ENCODE assay signal across 26 mouse cellular contexts in genomic region chr11:89025603-89026002, GRCm38 (mm10). TPM values are rescaled to one million over a fixed set of nuclear protein-coding genes. Genes with fewer than 3 reads are reported as not detected.
DNase-seq lines count a peak whose midpoint lies in the region; ATAC-seq and TF ChIP-seq lines count a peak whose summit lies in the region.
"Had no signal": no experiment of that assay in that cellular context is flagged by ENCODE, and none has a peak within 500 bp of the region (broad histone marks: within the 10 kb centered on the region; RNA-seq: fewer than 3 reads in every experiment).

No protein-coding gene starts in this region.

- H3K4me3 ChIP-seq in heart, postnatal 0 days (ENCODE audit: low read depth, low read length), result no peak overlapping the region
- no peak overlapping the region for H3K4me3 ChIP-seq in lung, embryonic 14.5 days (ENCODE audit: low read depth, low read length)
- no peak overlapping the region for H3K4me3 ChIP-seq in bone marrow macrophage, adult 2 months (ENCODE audit: insufficient read depth, low read length)
- no peak overlapping the region for H3K4me3 ChIP-seq in macrophage (ENCODE audit: inconsistent target)
- H3K4me3 ChIP-seq: erythroblast, embryonic 14.5 days; forebrain, embryonic 15.5 days; hindbrain, embryonic 10.5 days; limb, embryonic 15.5 days; midbrain, embryonic 13.5 days; neural tube, embryonic 15.5 days had no signal

- no peak for TF ChIP-seq POLR2A in bone marrow macrophage, adult 2 months (IDR thresholded peaks at IDR 0.05; ENCODE audit: borderline replicate concordance, low read depth, low read length)

- H3K9me3 ChIP-seq in heart, postnatal 0 days (replicated peaks; ENCODE audit: control insufficient read depth, low read length), result no peaks in the 10 kb centered on the region
- no peaks in the 10 kb centered on the region for H3K9me3 ChIP-seq in lung, embryonic 14.5 days (ENCODE audit: low read depth, low read length)
- H3K9me3 ChIP-seq: forebrain, embryonic 15.5 days; hindbrain, embryonic 10.5 days; limb, embryonic 15.5 days; midbrain, embryonic 13.5 days; neural tube, embryonic 15.5 days had no signal

- H3K9ac ChIP-seq in heart, postnatal 0 days (replicated peaks; ENCODE audit: low read depth, low read length), result no peak overlapping the region
- no peak overlapping the region for H3K9ac ChIP-seq in lung, embryonic 14.5 days
- H3K9ac ChIP-seq: forebrain, embryonic 15.5 days; limb, embryonic 15.5 days; midbrain, embryonic 13.5 days; neural tube, embryonic 15.5 days had no signal

- H3K4me2 ChIP-seq in heart, postnatal 0 days (ENCODE audit: low read depth, low read length), result no peak overlapping the region
- no peak overlapping the region for H3K4me2 ChIP-seq in lung, embryonic 14.5 days
- H3K4me2 ChIP-seq: forebrain, embryonic 15.5 days; heart, embryonic 11.5 days; limb, embryonic 15.5 days; midbrain, embryonic 13.5 days; neural tube, embryonic 15.5 days had no signal

- intact Hi-C loops in heart, postnatal 36 days (cut with DNase I), result no loop called here

- H3K27ac ChIP-seq in heart, postnatal 0 days (ENCODE audit: low read depth), result peak overlapping the region; percentile 35
- H3K27ac ChIP-seq in lung, embryonic 14.5 days (ENCODE audit: low read depth), result no peak overlapping the region
- peak overlapping the region; percentile 27; the same call in 1 of the 2 replicates for H3K27ac ChIP-seq in bone marrow macrophage, adult 2 months (ENCODE audit: insufficient read depth, low read depth, low read length)
- H3K27ac ChIP-seq in macrophage, result peak overlapping the region; percentile 74
- H3K27ac ChIP-seq: forebrain, embryonic 15.5 days; hindbrain, embryonic 10.5 days; limb, embryonic 15.5 days had no signal

- H3K4me1 ChIP-seq in heart, postnatal 0 days (ENCODE audit: control insufficient read depth, insufficient read depth), result peaks cover 24% of the 10 kb centered on the region
- H3K4me1 ChIP-seq in lung, embryonic 14.5 days (ENCODE audit: insufficient read depth), result peaks cover 6% of the 10 kb centered on the region
- H3K4me1 ChIP-seq in bone marrow macrophage, adult 2 months (ENCODE audit: control insufficient read depth, insufficient read depth, low read length), result peaks cover 63% of the 10 kb centered on the region
- H3K4me1 ChIP-seq: forebrain, embryonic 15.5 days; limb, embryonic 15.5 days; midbrain, embryonic 13.5 days; neural tube, embryonic 15.5 days had no signal

- 0 out of 2 replicates have a peak, but pooled peaks cover 3% of the 10 kb centered on the region for H3K36me3 ChIP-seq in heart, postnatal 0 days (replicated peaks; ENCODE audit: control insufficient read depth, insufficient read depth, low read length)
- no peaks in the 10 kb centered on the region for H3K36me3 ChIP-seq in lung, embryonic 14.5 days (ENCODE audit: insufficient read depth)
- H3K36me3 ChIP-seq in macrophage (ENCODE audit: inconsistent target), result peaks cover 7% of the 10 kb centered on the region; the same call in 1 of the 2 replicates
- H3K36me3 ChIP-seq: forebrain, embryonic 15.5 days; hindbrain, embryonic 10.5 days; limb, embryonic 15.5 days; midbrain, embryonic 13.5 days; neural tube, embryonic 15.5 days had no signal

- 75% methylated on average over 3 of the region's 3 CpGs for WGBS in heart, postnatal 0 days
- 61% methylated on average over 3 of the region's 3 CpGs for WGBS in lung, embryonic 14.5 days
- 95% methylated on average over 3 of the region's 3 CpGs for WGBS in macrophage (ENCODE audit: missing documents)

- ATAC-seq in heart, postnatal 0 days (ENCODE audit: insufficient read depth, low read depth), result no peak
- ATAC-seq in lung, embryonic 14.5 days (ENCODE audit: insufficient read depth), result no peak
- ATAC-seq: activated CD4-positive, CD25-positive, alpha-beta regulatory T cell, adult 4 months; forebrain, embryonic 15.5 days; midbrain, embryonic 13.5 days; Patski had no signal

- no peak for TF ChIP-seq CTCF in heart, postnatal 0 days (IDR thresholded peaks at IDR 0.05; ENCODE audit: low read depth)
- no peak for TF ChIP-seq CTCF in lung, embryonic 14.5 days (IDR thresholded peaks at IDR 0.05; ENCODE audit: low read depth)
- no peak for TF ChIP-seq CTCF in bone marrow macrophage, adult 2 months (IDR thresholded peaks at IDR 0.05; ENCODE audit: low read depth, low read length)

- peaks cover 6% of the 10 kb centered on the region; the same call in 1 of the 2 replicates for H3K79me2 ChIP-seq in macrophage (ENCODE audit: inconsistent target)

- DNase-seq in heart, postnatal 0 days (ENCODE audit: low spot score), result no peak
- no peak for DNase-seq in heart, postnatal 36 days
- DNase-seq in lung, embryonic 14.5 days, result peak; percentile 44
- DNase-seq in lung, postnatal 14 days, result no peak
- DNase-seq in left cerebral cortex, adult 18-20 months (ENCODE audit: low spot score in 2 of 2), result no peak
- DNase-seq: adrenal gland, postnatal 25 days; cerebellum, adult 8-10 months; right cerebral cortex, postnatal 25 days; thymus, adult 18-20 months had no signal

- no peak for TF ChIP-seq EP300 in heart, postnatal 0 days (IDR thresholded peaks at IDR 0.05; ENCODE audit: low read depth)

- H3K27me3 ChIP-seq in heart, postnatal 0 days (ENCODE audit: control insufficient read depth, insufficient read depth, low read length), result no peaks in the 10 kb centered on the region
- H3K27me3 ChIP-seq in lung, embryonic 14.5 days (ENCODE audit: insufficient read depth, low read length), result no peaks in the 10 kb centered on the region
- H3K27me3 ChIP-seq: forebrain, embryonic 15.5 days; limb, embryonic 15.5 days; midbrain, embryonic 13.5 days; neural tube, embryonic 15.5 days; Patski had no signal

RNA-seq across cellular contexts. Expression of gene Trim25, which starts 26.4 kb away (rescaled TPM):
- 7.8 and 10.5 TPM in 2 replicates for total RNA-seq in heart, postnatal 0 days (2014; rRNA removed; ENCODE audit: low replicate concordance)
- 14.5 and 16.1 TPM in 2 replicates for polyA plus RNA-seq in heart, postnatal 0 days (2015; fragmentation: Nextera tagmentation; extraction: Ambion mirVana)
- 10 to 100 TPM; 23.1 to 27.3 TPM for total RNA-seq in heart, postnatal 36 days (2021)
- 13.4 and 13.8 TPM in 2 replicates for polyA plus RNA-seq in lung, embryonic 14.5 days (2014; fragmentation: Nextera tagmentation; extraction: Ambion mirVana)
- 85.2 and 95.7 TPM in 2 replicates for polyA plus RNA-seq in bone marrow macrophage, adult 2 months (2012; ENCODE audit: insufficient read depth, insufficient read length, missing spikeins)
- 1,000 to 10,000 TPM in 1 of 26 experiments, 100 to 1,000 TPM in 25; 272 to 1,028 (median 411) TPM for total RNA-seq in macrophage (2018; cell fraction: chromatin; rRNA removed)
- total RNA-seq in macrophage (2018; cell fraction: cytosol; rRNA removed), result 100 to 1,000 TPM; 113 to 207 (median 161) TPM
- total RNA-seq in macrophage (2018; cell fraction: nucleus; rRNA removed), result 100 to 1,000 TPM; 245 to 755 (median 378) TPM
- polyA plus RNA-seq in macrophage (2018), result 66.7 to 127 TPM (median 117 TPM) in 3 replicates
- 1 to 10 TPM; 3.1 to 4.5 TPM for total RNA-seq in left cerebral cortex, adult 18-20 months (2021)

RNA-seq across cellular contexts. Expression of gene Dgke, which starts 41.0 kb away (rescaled TPM):
- 12.6 and 15.7 TPM in 2 replicates for total RNA-seq in heart, postnatal 0 days (2014; rRNA removed; ENCODE audit: low replicate concordance)
- 4.7 and 5.3 TPM in 2 replicates for polyA plus RNA-seq in heart, postnatal 0 days (2015; fragmentation: Nextera tagmentation; extraction: Ambion mirVana)
- 10 to 100 TPM in 1 of 2 experiments, 1 to 10 TPM in 1; 10.0 to 14.3 TPM for total RNA-seq in heart, postnatal 36 days (2021)
- 5.5 and 5.8 TPM in 2 replicates for polyA plus RNA-seq in lung, embryonic 14.5 days (2014; fragmentation: Nextera tagmentation; extraction: Ambion mirVana)
- polyA plus RNA-seq in bone marrow macrophage, adult 2 months (2012; ENCODE audit: insufficient read depth, insufficient read length, missing spikeins), result 3.4 and 4.4 TPM in 2 replicates
- total RNA-seq in macrophage (2018; cell fraction: chromatin; rRNA removed), result 10 to 100 TPM in 15 of 26 experiments, 1 to 10 TPM in 11; 2.0 to 22.1 (median 14.3) TPM
- total RNA-seq in macrophage (2018; cell fraction: cytosol; rRNA removed), result 1 to 10 TPM; 3.9 to 8.9 (median 5.8) TPM
- 10 to 100 TPM in 16 of 26 experiments, 1 to 10 TPM in 10; 5.0 to 20.2 (median 11.0) TPM for total RNA-seq in macrophage (2018; cell fraction: nucleus; rRNA removed)
- polyA plus RNA-seq in macrophage (2018), result 3.6 to 6.2 TPM (median 4.9 TPM) in 3 replicates
- 10 to 100 TPM; 54.2 to 55.2 TPM for total RNA-seq in left cerebral cortex, adult 18-20 months (2021)
- polyA plus RNA-seq: erythroblast, embryonic 14.5 days had no signal

RNA-seq across cellular contexts. Expression of gene Gm525, which starts 48.0 kb away (rescaled TPM):
- total RNA-seq in heart, postnatal 0 days (2014; rRNA removed; ENCODE audit: low replicate concordance), result not detected in 2 replicates
- not detected in 2 replicates for polyA plus RNA-seq in heart, postnatal 0 days (2015; fragmentation: Nextera tagmentation; extraction: Ambion mirVana)
- total RNA-seq in heart, postnatal 36 days (2021), result not detected
- polyA plus RNA-seq in lung, embryonic 14.5 days (2014; fragmentation: Nextera tagmentation; extraction: Ambion mirVana), result 0.38 TPM in 1 of 2 replicates, not detected in the other
- polyA plus RNA-seq in bone marrow macrophage, adult 2 months (2012; ENCODE audit: insufficient read depth, insufficient read length, missing spikeins), result not detected in 2 replicates
- total RNA-seq in macrophage (2018; cell fraction: chromatin; rRNA removed), result not detected
- total RNA-seq in macrophage (2018; cell fraction: cytosol; rRNA removed), result not detected
- not detected for total RNA-seq in macrophage (2018; cell fraction: nucleus; rRNA removed)
- polyA plus RNA-seq in macrophage (2018), result not detected in 3 replicates
- total RNA-seq in left cerebral cortex, adult 18-20 months (2021), result not detected
- total RNA-seq: adrenal gland, postnatal 25 days; common myeloid progenitor, adult 5-6 weeks; gastrocnemius, adult 18-20 months; layer of hippocampus, postnatal 14 days; left cerebral cortex, postnatal 14 days; megakaryocyte progenitor cell, adult 5-6 weeks had no signal
- polyA plus RNA-seq: activated CD4-positive, CD25-positive, alpha-beta regulatory T cell, adult 4 months; embryonic facial prominence, embryonic 11.5 days; erythroblast, embryonic 14.5 days; forebrain, embryonic 15.5 days; heart, embryonic 11.5 days; hindbrain, embryonic 10.5 days; midbrain, embryonic 13.5 days; neural tube, embryonic 15.5 days; Patski had no signal

RNA-seq across cellular contexts. Expression of gene Coil, which starts 55.6 kb away (rescaled TPM):
- total RNA-seq in heart, postnatal 0 days (2014; rRNA removed; ENCODE audit: low replicate concordance), result 5.3 and 8.5 TPM in 2 replicates
- 4.6 and 5.3 TPM in 2 replicates for polyA plus RNA-seq in heart, postnatal 0 days (2015; fragmentation: Nextera tagmentation; extraction: Ambion mirVana)
- total RNA-seq in heart, postnatal 36 days (2021), result 1 to 10 TPM; 4.9 TPM
- 10.8 and 12.2 TPM in 2 replicates for polyA plus RNA-seq in lung, embryonic 14.5 days (2014; fragmentation: Nextera tagmentation; extraction: Ambion mirVana)
- polyA plus RNA-seq in bone marrow macrophage, adult 2 months (2012; ENCODE audit: insufficient read depth, insufficient read length, missing spikeins), result 6.0 and 7.2 TPM in 2 replicates
- 10 to 100 TPM in 11 of 26 experiments, 1 to 10 TPM in 15; 2.7 to 18.4 (median 8.4) TPM for total RNA-seq in macrophage (2018; cell fraction: chromatin; rRNA removed)
- total RNA-seq in macrophage (2018; cell fraction: cytosol; rRNA removed), result 1 to 10 TPM; 2.5 to 7.7 (median 5.8) TPM
- total RNA-seq in macrophage (2018; cell fraction: nucleus; rRNA removed), result 10 to 100 TPM in 1 of 26 experiments, 1 to 10 TPM in 25; 1.9 to 10.7 (median 5.0) TPM
- polyA plus RNA-seq in macrophage (2018), result 5.1 to 8.0 TPM (median 5.6 TPM) in 3 replicates
- total RNA-seq in left cerebral cortex, adult 18-20 months (2021), result 10 to 100 TPM; 20.6 to 22.1 TPM

RNA-seq across cellular contexts. Expression of gene Elobl, which starts 58.9 kb away (rescaled TPM):
- total RNA-seq in heart, postnatal 0 days (2014; rRNA removed; ENCODE audit: low replicate concordance), result not detected in 2 replicates
- polyA plus RNA-seq in heart, postnatal 0 days (2015; fragmentation: Nextera tagmentation; extraction: Ambion mirVana), result not detected in 2 replicates
- total RNA-seq in heart, postnatal 36 days (2021), result not detected
- polyA plus RNA-seq in lung, embryonic 14.5 days (2014; fragmentation: Nextera tagmentation; extraction: Ambion mirVana), result not detected in 2 replicates
- polyA plus RNA-seq in bone marrow macrophage, adult 2 months (2012; ENCODE audit: insufficient read depth, insufficient read length, missing spikeins), result not detected in 2 replicates
- total RNA-seq in macrophage (2018; cell fraction: chromatin; rRNA removed), result not detected
- total RNA-seq in macrophage (2018; cell fraction: cytosol; rRNA removed), result under 1 TPM in 1 of 26 experiments, not detected in 25; 0.29 TPM
- total RNA-seq in macrophage (2018; cell fraction: nucleus; rRNA removed), result not detected
- not detected in 3 replicates for polyA plus RNA-seq in macrophage (2018)
- total RNA-seq in left cerebral cortex, adult 18-20 months (2021), result not detected
- total RNA-seq: adrenal gland, postnatal 25 days; common myeloid progenitor, adult 5-6 weeks; gastrocnemius, adult 18-20 months; layer of hippocampus, postnatal 14 days; left cerebral cortex, postnatal 14 days; megakaryocyte progenitor cell, adult 5-6 weeks had no signal
- polyA plus RNA-seq: activated CD4-positive, CD25-positive, alpha-beta regulatory T cell, adult 4 months; embryonic facial prominence, embryonic 11.5 days; erythroblast, embryonic 14.5 days; forebrain, embryonic 15.5 days; heart, embryonic 11.5 days; hindbrain, embryonic 10.5 days; limb, embryonic 15.5 days; midbrain, embryonic 13.5 days; neural tube, embryonic 15.5 days had no signal
